Mouse (Mus musculus) midbrain, embryonic 16.5 days (tissue): ENCODE data around the gene Daam1. TPM values are rescaled to one million over a fixed set of nuclear protein-coding genes. Genes with fewer than 3 reads are reported as not detected.

ENCODE experiments used
- ATAC-seq: fragments of 200-750 bp; cut with Nextera tagmentation; 2 replicates; pipeline ENCODE4 v1.8.0; 2017; ENCODE audit warnings: moderate TSS enrichment
- H3K27ac ChIP-seq: fragments of 300-500 bp; sonication (generic); 2 replicates; pipeline ENCODE4 v1.5.1; 2014; ENCODE audit warnings: mild to moderate bottlenecking, low read length, mixed read lengths
- H3K27me3 ChIP-seq: fragments of 300-500 bp; sonication (generic); 2 replicates; pipeline ENCODE4 v1.6.1; 2014; ENCODE audit warnings: low read depth, low read length, mixed read lengths; ENCODE audit not compliant: control insufficient read depth, insufficient read depth
- H3K36me3 ChIP-seq: fragments of 300-500 bp; sonication (generic); 2 replicates; pipeline ENCODE4 v1.6.1; 2014; ENCODE audit warnings: mild to moderate bottlenecking, low read length, moderate library complexity, mixed read lengths; ENCODE audit not compliant: control insufficient read depth, insufficient read depth
- H3K4me1 ChIP-seq: fragments of 300-500 bp; sonication (generic); 2 replicates; pipeline ENCODE4 v1.6.1; 2014; ENCODE audit warnings: mild to moderate bottlenecking, low read length, mixed read lengths; ENCODE audit not compliant: control insufficient read depth, insufficient read depth
- H3K4me2 ChIP-seq: fragments of 300-500 bp; sonication (generic); 2 replicates; pipeline ENCODE4 v1.6.1; 2014; ENCODE audit warnings: mild to moderate bottlenecking, low read length, mixed read lengths
- H3K4me3 ChIP-seq: fragments of 300-500 bp; sonication (generic); 2 replicates; pipeline ENCODE4 v1.5.1; 2014; ENCODE audit warnings: low read depth, mild to moderate bottlenecking, low read length, moderate library complexity, mixed read lengths
- H3K9ac ChIP-seq: fragments of 300-500 bp; sonication (generic); 2 replicates; pipeline ENCODE4 v1.6.1; 2014; ENCODE audit warnings: low read depth, low read length, mixed read lengths
- H3K9me3 ChIP-seq: fragments of 300-500 bp; sonication (generic); replicated peaks from 2 replicates; pipeline ENCODE4 v1.6.1; 2014; ENCODE audit warnings: mild to moderate bottlenecking, low read length, mixed read lengths; ENCODE audit not compliant: control insufficient read depth, poor library complexity, severe bottlenecking
- WGBS: fragments of 180-500 bp; shearing (Covaris S2); extraction: QIAGEN DNeasy Blood & Tissue Kit; methylation state at CpG from one replicate; pipeline ENCODE4 v1.1.7; 2014; 5-methylcytosine and 5-hydroxymethylcytosine counted together
- polyA plus RNA-seq: library from polyadenylated mRNA; unstranded; fragments of >200 nt; fragmentation: Nextera tagmentation; extraction: Ambion mirVana; gene quantifications from 2 replicates; pipeline ENCODE4 v1.2.1, GENCODE M21; 2015

Gene Daam1
- polyA plus RNA-seq, 1 experiment from 2014 or later, result 33.0 TPM

DNA sequence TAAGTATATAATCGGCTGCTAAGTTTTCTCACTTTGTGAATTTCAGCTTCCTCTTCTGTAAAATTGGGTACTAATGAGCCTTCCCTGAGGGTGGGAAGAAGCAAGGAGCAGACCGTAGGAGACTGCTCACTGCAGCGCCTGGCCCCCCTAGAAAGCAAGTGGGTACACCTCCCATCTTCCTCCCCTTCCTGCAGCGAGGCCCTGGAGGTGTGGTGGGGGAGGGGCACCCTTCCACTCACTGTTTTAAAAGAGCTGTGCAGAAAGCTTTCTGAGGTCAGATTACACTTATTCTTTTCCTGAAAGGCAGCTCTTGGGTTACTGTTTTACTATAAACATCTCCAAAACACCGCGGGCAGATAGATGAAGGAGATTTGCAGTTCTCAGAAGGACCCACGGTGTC lies 34.4 kb upstream of the Daam1 start:
- no peaks in the 10 kb centered on the region for H3K36me3 ChIP-seq
- ATAC-seq, result no peak
- no peak overlapping the region for H3K9ac ChIP-seq
- H3K27ac ChIP-seq, result no peak overlapping the region
- H3K4me2 ChIP-seq, result no peak overlapping the region
- no peak overlapping the region for H3K4me3 ChIP-seq
- H3K9me3 ChIP-seq, result no peaks in the 10 kb centered on the region
- H3K4me1 ChIP-seq, result 0 out of 2 replicates have a peak, but pooled peaks cover 3% of the 10 kb centered on the region
- no peaks in the 10 kb centered on the region for H3K27me3 ChIP-seq
- 14% methylated on average over 7 of the region's 7 CpGs for whole genome bisulfite sequencing

DNA sequence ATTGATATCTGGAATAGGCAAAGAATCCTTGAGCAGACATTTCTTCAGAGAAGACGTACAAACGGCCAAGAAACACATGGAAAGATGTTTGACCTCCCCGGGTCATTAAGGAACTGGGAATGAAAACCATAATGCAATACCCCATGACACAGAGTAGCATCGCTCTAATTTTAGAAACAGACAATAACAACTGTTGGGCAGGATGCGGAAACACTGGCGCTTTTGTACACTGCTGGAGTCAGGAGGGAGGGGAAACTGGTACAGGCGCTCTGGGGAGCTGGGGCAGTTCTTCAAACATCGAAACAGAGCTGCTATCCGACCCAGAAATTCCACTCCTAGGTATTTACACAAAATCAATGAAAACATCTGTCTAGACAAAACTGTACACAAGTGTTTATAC lies 23.6 kb upstream of the Daam1 start:
- Histone ChIP-seq H3K9ac (no peak overlapping the region), H3K4me3 (no peak overlapping the region), H3K27ac (no peak overlapping the region), H3K36me3 (no peaks in the 10 kb centered on the region), H3K27me3 (no peaks in the 10 kb centered on the region), H3K4me2 (no peak overlapping the region), H3K4me1 (no peaks in the 10 kb centered on the region), H3K9me3 (no peaks in the 10 kb centered on the region)
- ATAC-seq, result no peak
- 85% methylated on average over 9 of the region's 9 CpGs for WGBS

DNA sequence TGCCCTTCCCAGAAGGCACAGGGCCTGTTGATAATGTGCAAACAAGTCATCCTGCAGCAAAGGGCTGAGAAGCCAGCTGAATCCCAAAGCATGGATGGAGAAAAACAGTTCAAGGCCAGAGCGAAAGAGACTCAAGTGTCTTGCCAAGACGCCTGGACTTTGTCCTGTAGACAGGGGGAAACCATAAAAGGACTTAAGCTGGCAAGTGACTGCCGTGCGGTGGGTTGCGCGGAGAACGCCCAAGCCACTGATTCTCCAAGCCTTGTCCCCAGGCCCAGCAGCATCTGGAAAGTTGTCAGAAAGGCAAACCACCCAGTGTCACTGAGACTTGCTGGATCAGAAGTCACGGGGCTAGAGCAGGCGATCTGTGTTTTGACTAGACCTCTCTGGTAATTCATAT lies 22.2 kb upstream of the Daam1 start:
- Histone ChIP-seq H3K4me3 (no peak overlapping the region), H3K9ac (no peak overlapping the region), H3K36me3 (no peaks in the 10 kb centered on the region), H3K4me1 (no peaks in the 10 kb centered on the region), H3K4me2 (no peak overlapping the region), H3K27me3 (no peaks in the 10 kb centered on the region), H3K27ac (no peak overlapping the region), H3K9me3 (no peaks in the 10 kb centered on the region)
- ATAC-seq, result no peak
- 95% methylated on average over 9 of the region's 9 CpGs for WGBS

GRCm38 (mm10) chr12:71809550-71809949 lies 21.3 kb upstream of the Daam1 start:
- Histone ChIP-seq H3K4me1 (no peaks in the 10 kb centered on the region), H3K4me2 (no peak overlapping the region), H3K27ac (no peak overlapping the region), H3K27me3 (no peaks in the 10 kb centered on the region), H3K9me3 (no peaks in the 10 kb centered on the region), H3K4me3 (no peak overlapping the region), H3K9ac (no peak overlapping the region), H3K36me3 (no peaks in the 10 kb centered on the region)
- no peak for ATAC-seq
- WGBS, result 92% methylated on average over 3 of the region's 3 CpGs

- Histone ChIP-seq H3K4me1 (no peaks in the 10 kb centered on the region), H3K9me3 (no peaks in the 10 kb centered on the region), H3K27ac (no peak overlapping the region), H3K9ac (no peak overlapping the region), H3K36me3 (no peaks in the 10 kb centered on the region), H3K4me2 (no peak overlapping the region), H3K4me3 (no peak overlapping the region), H3K27me3 (no peaks in the 10 kb centered on the region)
- no peak for ATAC-seq
- WGBS, result 92% methylated on average over 13 of the region's 14 CpGs
Observed at GRCm38 (mm10) chr12:71812567-71812966, 18.3 kb upstream of the Daam1 start.

DNA sequence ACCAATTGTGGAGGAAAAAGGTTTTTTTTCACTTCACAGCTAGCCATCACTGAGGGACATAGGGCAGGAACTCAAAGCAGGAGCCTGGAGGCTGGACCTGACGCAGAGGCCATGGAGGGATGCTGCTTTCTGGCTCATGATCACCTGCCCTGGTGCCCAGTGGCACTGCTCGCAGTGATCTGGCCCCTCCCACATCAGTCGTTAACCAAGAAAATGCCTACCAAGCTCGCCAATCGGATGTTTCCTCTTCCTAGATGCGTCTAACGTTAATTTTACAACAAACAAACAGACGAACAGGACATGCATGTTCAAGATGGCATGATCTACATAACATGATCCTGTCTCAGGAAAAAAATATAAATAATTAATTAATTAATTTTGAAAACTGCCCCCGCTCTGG lies 17.6 kb upstream of the Daam1 start:
- Histone ChIP-seq H3K36me3 (no peaks in the 10 kb centered on the region), H3K27ac (no peak overlapping the region), H3K27me3 (no peaks in the 10 kb centered on the region), H3K9ac (no peak overlapping the region), H3K9me3 (no peaks in the 10 kb centered on the region), H3K4me3 (no peak overlapping the region), H3K4me1 (no peaks in the 10 kb centered on the region), H3K4me2 (no peak overlapping the region)
- 92% methylated on average over 9 of the region's 9 CpGs for WGBS
- ATAC-seq, result no peak

DNA sequence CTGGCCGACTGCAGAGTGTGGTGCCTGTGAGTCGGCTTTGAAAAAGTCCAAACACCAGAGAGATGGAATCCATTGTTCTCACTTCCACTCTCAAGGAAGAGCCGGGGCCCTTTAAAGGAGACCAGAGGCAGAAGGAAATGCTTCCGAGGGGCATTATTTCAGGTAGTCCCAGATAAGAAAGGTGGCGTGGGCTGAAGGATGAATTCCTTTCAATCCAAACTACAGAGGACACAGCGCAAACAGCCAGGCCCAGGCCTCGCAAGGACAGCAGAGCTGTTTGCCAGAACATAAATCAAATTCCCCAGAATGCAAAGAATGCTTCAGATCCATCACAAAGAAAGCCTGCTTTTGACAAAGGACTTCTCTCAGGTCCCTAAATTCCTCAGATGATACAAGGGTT lies 17.1 kb upstream of the Daam1 start:
- H3K4me1 ChIP-seq, result no peaks in the 10 kb centered on the region
- H3K27me3 ChIP-seq, result no peaks in the 10 kb centered on the region
- H3K9ac ChIP-seq, result no peak overlapping the region
- no peak overlapping the region for H3K4me2 ChIP-seq
- ATAC-seq, result no peak
- H3K36me3 ChIP-seq, result no peaks in the 10 kb centered on the region
- H3K9me3 ChIP-seq, result no peaks in the 10 kb centered on the region
- no peak overlapping the region for H3K27ac ChIP-seq
- 43% methylated on average over 7 of the region's 7 CpGs for WGBS
- no peak overlapping the region for H3K4me3 ChIP-seq

GRCm38 (mm10) chr12:71820094-71820493 lies 10.8 kb upstream of the Daam1 start:
- no peaks in the 10 kb centered on the region for H3K27me3 ChIP-seq
- WGBS, result 89% methylated on average over 5 of the region's 5 CpGs
- H3K4me3 ChIP-seq, result no peak overlapping the region
- no peak overlapping the region for H3K4me2 ChIP-seq
- H3K36me3 ChIP-seq, result no peaks in the 10 kb centered on the region
- no peaks in the 10 kb centered on the region for H3K4me1 ChIP-seq
- H3K9me3 ChIP-seq, result no peaks in the 10 kb centered on the region
- no peak overlapping the region for H3K27ac ChIP-seq
- ATAC-seq, result no peak
- no peak overlapping the region for H3K9ac ChIP-seq

DNA sequence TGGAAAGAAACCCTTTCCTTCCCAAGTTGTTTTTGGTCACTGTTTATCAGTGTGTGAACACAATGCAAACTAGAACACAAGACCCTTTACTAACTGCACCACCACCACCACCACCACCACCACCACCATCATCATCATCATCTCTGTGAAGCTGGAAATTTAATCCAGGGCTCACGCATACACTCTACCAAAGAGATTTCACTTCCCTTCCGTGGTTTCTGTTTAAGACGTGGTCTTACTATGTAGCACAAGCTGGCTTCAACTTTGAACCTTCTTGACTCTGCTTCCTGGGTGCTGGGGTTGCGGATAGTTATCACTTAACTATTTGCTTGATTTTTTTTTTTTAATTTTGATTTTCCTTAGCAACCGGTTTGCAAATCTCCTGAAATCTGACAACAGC lies 9.6 kb upstream of the Daam1 start:
- Histone ChIP-seq H3K4me3 (no peak overlapping the region), H3K9ac (no peak overlapping the region), H3K4me2 (no peak overlapping the region), H3K9me3 (no peaks in the 10 kb centered on the region), H3K27me3 (peaks cover 4% of the 10 kb centered on the region; the same call in 1 of the 2 replicates), H3K36me3 (no peaks in the 10 kb centered on the region), H3K4me1 (no peaks in the 10 kb centered on the region), H3K27ac (no peak overlapping the region)
- WGBS, result 93% methylated on average over 5 of the region's 5 CpGs
- no peak for ATAC-seq

GRCm38 (mm10) chr12:71821743-71822142 lies 9.1 kb upstream of the Daam1 start:
- no peaks in the 10 kb centered on the region for H3K36me3 ChIP-seq
- WGBS, result 87% methylated on average over 8 of the region's 8 CpGs

More at GRCm38 (mm10) chr12:71821743-71822142, 9.1 kb upstream of the Daam1 start:
- Histone ChIP-seq H3K9me3 (no peaks in the 10 kb centered on the region), H3K4me3 (no peak overlapping the region), H3K27ac (no peak overlapping the region), H3K9ac (no peak overlapping the region), H3K4me1 (no peaks in the 10 kb centered on the region), H3K27me3 (peaks cover 5% of the 10 kb centered on the region; the same call in 1 of the 2 replicates), H3K4me2 (no peak overlapping the region)
- ATAC-seq, result no peak
